Mouse (Mus musculus) embryonic fibroblast, embryonic 13.5 days (primary cell): ENCODE data around the gene Gm11733.

Experiments
- CTCF ChIP-seq: IDR thresholded peaks from 2 replicates; pipeline ENCODE4 v1.5.1; 2011; ENCODE audit warnings: mild to moderate bottlenecking, control low read depth, low read length, moderate library complexity, borderline replicate concordance; ENCODE audit not compliant: insufficient read depth
- POLR2A ChIP-seq: IDR thresholded peaks from 2 replicates; pipeline ENCODE4 v1.6.1; 2011; ENCODE audit warnings: low read depth, mild to moderate bottlenecking, control low read depth, low read length, moderate library complexity

GRCm38 (mm10) chr11:117436401-117437109, 47.6 kb upstream of the Gm11733 start:
- TF ChIP-seq CTCF (no peak), POLR2A (no peak)
